Mouse (Mus musculus): ENCODE data around the gene M6pr.

The M6pr gene

GRCm38 (mm10) chr6:122308505-122309393 lies at the start of gene M6pr:
M6pr (plus strand) TSS chr6:122308720.
- peak; percentile 90 to 95 for DNase-seq

- no peak for DNase-seq
Observed at GRCm38 (mm10) chr6:122262543-122262942, 46.0 kb upstream of the M6pr start.

- peak; percentile 45 to 49 for DNase-seq
Observed at GRCm38 (mm10) chr6:122268561-122268960, 40.0 kb upstream of the M6pr start.

- DNase-seq, result no peak
Observed at GRCm38 (mm10) chr6:122269170-122269569, 39.4 kb upstream of the M6pr start.

GRCm38 (mm10) chr6:122270152-122270551 lies 38.4 kb upstream of the M6pr start:
- DNase-seq, result no peak

- DNase-seq, result no peak
Observed at GRCm38 (mm10) chr6:122274546-122274945, 34.0 kb upstream of the M6pr start.

- no peak for DNase-seq
Observed at GRCm38 (mm10) chr6:122276565-122276964, 32.0 kb upstream of the M6pr start.

GRCm38 (mm10) chr6:122282782-122283181 lies 25.7 kb upstream of the M6pr start, which contains the start of gene Klrg1:
Klrg1 (minus strand) TSS chr6:122282882.
- DNase-seq, result no peak

GRCm38 (mm10) chr6:122283429-122283828 lies 25.1 kb upstream of the M6pr start:
- no peak for DNase-seq

- DNase-seq, result no peak
Observed at GRCm38 (mm10) chr6:122284304-122284703, 24.2 kb upstream of the M6pr start.

GRCm38 (mm10) chr6:122284823-122285222 lies 23.7 kb upstream of the M6pr start:
- no peak for DNase-seq

- no peak for DNase-seq
Observed at GRCm38 (mm10) chr6:122288263-122288662, 20.3 kb upstream of the M6pr start.

GRCm38 (mm10) chr6:122289313-122289712 lies 19.2 kb upstream of the M6pr start:
- DNase-seq, result no peak

- DNase-seq, result no peak
Observed at GRCm38 (mm10) chr6:122290253-122290652, 18.3 kb upstream of the M6pr start.

GRCm38 (mm10) chr6:122291264-122291663 lies 17.3 kb upstream of the M6pr start:
- DNase-seq, result no peak

GRCm38 (mm10) chr6:122291735-122292134 lies 16.8 kb upstream of the M6pr start:
- DNase-seq, result no peak

GRCm38 (mm10) chr6:122292184-122292583 lies 16.3 kb upstream of the M6pr start:
- DNase-seq, result no peak

GRCm38 (mm10) chr6:122293121-122293520 lies 15.4 kb upstream of the M6pr start:
- DNase-seq, result no peak

GRCm38 (mm10) chr6:122293796-122294195 lies 14.7 kb upstream of the M6pr start:
- no peak for DNase-seq

GRCm38 (mm10) chr6:122294290-122294689 lies 14.2 kb upstream of the M6pr start:
- no peak for DNase-seq

- peak in 1 of 2 experiments; percentile 16 for DNase-seq
Observed at GRCm38 (mm10) chr6:122295242-122295641, 13.3 kb upstream of the M6pr start.

GRCm38 (mm10) chr6:122296918-122297278 lies 11.6 kb upstream of the M6pr start:
- no peak for DNase-seq

- DNase-seq, result peak; percentile 42 to 54
Observed at GRCm38 (mm10) chr6:122297279-122298222, 11.0 kb upstream of the M6pr start.
